Mouse (Mus musculus) CH12.LX (cell line): ENCODE data around the gene Mgll. TPM values are rescaled to one million over a fixed set of nuclear protein-coding genes. Genes with fewer than 3 reads are reported as not detected.

Experiments used
- DNase-seq: peaks from one replicate; pipeline ENCODE4 v3.0.0-alpha.2; 2013; ENCODE audit errors: extremely low read depth
- H3K27ac ChIP-seq: 2 replicates; pipeline ENCODE4 v1.5.1; 2012; ENCODE audit warnings: low read depth, mild to moderate bottlenecking, control low read depth, moderate library complexity; ENCODE audit not compliant: insufficient read depth
- H3K27me3 ChIP-seq: replicated peaks from 2 replicates; pipeline ENCODE3; 2012; ENCODE audit warnings: inconsistent platforms
- H3K36me3 ChIP-seq, 2 experiments: replicated peaks in 1 of 2; 2 replicates each; pipeline versions ENCODE3 to v1.6.1; 2012; ENCODE audit warnings: inconsistent platforms in 1 of 2, low read length in 1 of 2, mild to moderate bottlenecking in 1 of 2, mixed read lengths in 1 of 2, moderate library complexity in 1 of 2; ENCODE audit not compliant: control insufficient read depth in 1 of 2, insufficient read depth in 1 of 2
- H3K4me1 ChIP-seq, 2 experiments: 2 replicates each; pipeline ENCODE4 v1.6.1; 2012; ENCODE audit warnings: inconsistent platforms in 1 of 2, moderate library complexity in 1 of 2; ENCODE audit not compliant: insufficient read depth in 2 of 2, control insufficient read depth in 1 of 2
- H3K4me2 ChIP-seq: 2 replicates; pipeline ENCODE4 v1.6.1; 2012; ENCODE audit warnings: low read depth, mild to moderate bottlenecking, control low read depth; ENCODE audit not compliant: poor library complexity, insufficient read depth, severe bottlenecking
- H3K4me3 ChIP-seq, 3 experiments: fragments of 150-350 bp in 1 of 3; sonication (generic) in 1 of 3; replicated peaks in 1 of 3; 2 replicates each; pipeline versions ENCODE3 to v1.5.1; 2011 to 2012; ENCODE audit warnings: low read depth in 2 of 3, low read length in 2 of 3, mild to moderate bottlenecking in 2 of 3, moderate library complexity in 2 of 3, control low read depth in 1 of 3, improper control_type of control experiment in 1 of 3, inconsistent platforms in 1 of 3, mixed read lengths in 1 of 3; ENCODE audit not compliant: poor library complexity in 1 of 3
- H3K79me2 ChIP-seq: replicated peaks from 2 replicates; pipeline ENCODE4 v1.6.1; 2012; ENCODE audit warnings: mild to moderate bottlenecking, moderate library complexity; ENCODE audit not compliant: control insufficient read depth, poor library complexity, insufficient read depth, severe bottlenecking; ENCODE audit errors: extremely low read depth
- H3K9ac ChIP-seq: 2 replicates; pipeline ENCODE4 v1.6.1; 2012; ENCODE audit warnings: low read depth, mild to moderate bottlenecking, control low read depth, moderate library complexity; ENCODE audit not compliant: insufficient read depth
- H3K9me3 ChIP-seq: replicated peaks from 2 replicates; pipeline ENCODE3; 2012; ENCODE audit warnings: low read length, inconsistent platforms, mixed read lengths
- BHLHE40 ChIP-seq: IDR thresholded peaks from 2 replicates; pipeline ENCODE4 v1.6.1; 2011; ENCODE audit warnings: mild to moderate bottlenecking, low read depth, low read length, improper control_type of control experiment
- CHD1 ChIP-seq: IDR thresholded peaks from 2 replicates; pipeline ENCODE4 v1.6.1; 2012; ENCODE audit warnings: low read depth, low read length, improper control_type of control experiment, inconsistent platforms
- EP300 ChIP-seq: IDR thresholded peaks from 2 replicates; pipeline ENCODE4 v1.6.1; 2011; ENCODE audit warnings: low read length, improper control_type of control experiment
- GABPA ChIP-seq: IDR thresholded peaks from 2 replicates; pipeline ENCODE4 v1.6.1; 2012; ENCODE audit warnings: low read depth, low read length, improper control_type of control experiment, inconsistent platforms; ENCODE audit not compliant: insufficient replicate concordance
- JUN ChIP-seq: IDR thresholded peaks from 2 replicates; pipeline ENCODE4 v1.6.1; 2011; ENCODE audit warnings: low read depth, mild to moderate bottlenecking, low read length, improper control_type of control experiment, moderate library complexity; ENCODE audit not compliant: insufficient read depth
- KAT2A ChIP-seq: IDR thresholded peaks from 2 replicates; pipeline ENCODE4 v1.6.1; 2012; ENCODE audit warnings: low read length, improper control_type of control experiment, inconsistent platforms; ENCODE audit not compliant: insufficient replicate concordance
- MAFK ChIP-seq: IDR thresholded peaks from 2 replicates; pipeline ENCODE4 v1.6.1; 2011; ENCODE audit warnings: low read length, improper control_type of control experiment; ENCODE audit not compliant: insufficient replicate concordance
- MAX ChIP-seq: IDR thresholded peaks from 2 replicates; pipeline ENCODE4 v1.6.1; 2011; ENCODE audit warnings: low read length, improper control_type of control experiment
- MEF2A ChIP-seq: IDR thresholded peaks from 2 replicates; pipeline ENCODE4 v1.6.1; 2014; ENCODE audit warnings: low read depth, mild to moderate bottlenecking, inconsistent platforms, low read length, improper control_type of control experiment, borderline replicate concordance
- MYC ChIP-seq: IDR thresholded peaks from 2 replicates; pipeline ENCODE4 v1.6.1; 2011; ENCODE audit warnings: low read depth, mild to moderate bottlenecking, improper control_type of control experiment, low read length
- NELFE ChIP-seq: IDR thresholded peaks from 2 replicates; pipeline ENCODE4 v1.6.1; 2011; ENCODE audit warnings: low read depth, low read length, improper control_type of control experiment
- NRF1 ChIP-seq: IDR thresholded peaks from 2 replicates; pipeline ENCODE4 v1.6.1; 2014; ENCODE audit warnings: low read depth, mild to moderate bottlenecking, inconsistent platforms, low read length, improper control_type of control experiment, moderate library complexity
- POLR2A ChIP-seq: IDR thresholded peaks from 2 replicates; pipeline ENCODE4 v1.6.1; 2011; ENCODE audit warnings: low read depth, mild to moderate bottlenecking, improper control_type of control experiment, low read length
- POLR2AphosphoS2 ChIP-seq: IDR thresholded peaks from 2 replicates; pipeline ENCODE4 v1.6.1; 2011; ENCODE audit warnings: low read depth, low read length, improper control_type of control experiment
- SIN3A ChIP-seq: IDR thresholded peaks from 2 replicates; pipeline ENCODE4 v1.6.1; 2012; ENCODE audit warnings: low read length, improper control_type of control experiment, inconsistent platforms
- SMC3 ChIP-seq: IDR thresholded peaks from 2 replicates; pipeline ENCODE4 v1.6.1; 2011; ENCODE audit warnings: low read depth, low read length, improper control_type of control experiment
- TCF12 ChIP-seq: IDR thresholded peaks from 2 replicates; pipeline ENCODE4 v1.6.1; 2014; ENCODE audit warnings: low read depth, mild to moderate bottlenecking, inconsistent platforms, low read length, improper control_type of control experiment
- USF1 ChIP-seq: IDR thresholded peaks from 2 replicates; pipeline ENCODE4 v1.6.1; 2014; ENCODE audit warnings: low read depth, mild to moderate bottlenecking, inconsistent platforms, low read length, improper control_type of control experiment
- ZNF384 ChIP-seq: IDR thresholded peaks from 2 replicates; pipeline ENCODE4 v1.6.1; 2012; ENCODE audit warnings: low read depth, low read length, improper control_type of control experiment, inconsistent platforms
- dilution Hi-C: fragments of 300-500 bp; cut with MboI; formaldehyde crosslinking; loops from 2 replicates; pipeline ENCODE4 v1.14.3; 2020; ENCODE audit warnings: low sequenced_read_pairs; ENCODE audit not compliant: extremely low pct_unique_long_range_greater_than_20kb, extremely low pct_ligation_motif_present
- in situ Hi-C: fragments of 300-500 bp; cut with MboI; formaldehyde crosslinking; loops from 3 replicates; pipeline ENCODE4 v1.14.3; 2019; ENCODE audit warnings: low sequenced_read_pairs, low pct_ligation_motif_present, low pct_unique_long_range_greater_than_20kb, mixed read lengths
- polyA plus RNA-seq: library from polyadenylated mRNA; unstranded; fragments of >175 nt; gene quantifications from 2 replicates; pipeline ENCODE4 v1.2.1, GENCODE M21; 2012; ENCODE audit warnings: low read depth; ENCODE audit not compliant: insufficient read length
- total RNA-seq, 2 experiments: library from RNA; depleted of rRNA; stranded (reverse); fragments of 300-350 nt in 1 of 2; fragments of >200 nt in 1 of 2; gene quantifications; 2 replicates each; pipeline ENCODE4 v1.2.3; 2012 to 2014

The Mgll gene
- total and polyA plus RNA-seq, 3 experiments: 60.8 to 81.1 (median 76.5) TPM

DNA sequence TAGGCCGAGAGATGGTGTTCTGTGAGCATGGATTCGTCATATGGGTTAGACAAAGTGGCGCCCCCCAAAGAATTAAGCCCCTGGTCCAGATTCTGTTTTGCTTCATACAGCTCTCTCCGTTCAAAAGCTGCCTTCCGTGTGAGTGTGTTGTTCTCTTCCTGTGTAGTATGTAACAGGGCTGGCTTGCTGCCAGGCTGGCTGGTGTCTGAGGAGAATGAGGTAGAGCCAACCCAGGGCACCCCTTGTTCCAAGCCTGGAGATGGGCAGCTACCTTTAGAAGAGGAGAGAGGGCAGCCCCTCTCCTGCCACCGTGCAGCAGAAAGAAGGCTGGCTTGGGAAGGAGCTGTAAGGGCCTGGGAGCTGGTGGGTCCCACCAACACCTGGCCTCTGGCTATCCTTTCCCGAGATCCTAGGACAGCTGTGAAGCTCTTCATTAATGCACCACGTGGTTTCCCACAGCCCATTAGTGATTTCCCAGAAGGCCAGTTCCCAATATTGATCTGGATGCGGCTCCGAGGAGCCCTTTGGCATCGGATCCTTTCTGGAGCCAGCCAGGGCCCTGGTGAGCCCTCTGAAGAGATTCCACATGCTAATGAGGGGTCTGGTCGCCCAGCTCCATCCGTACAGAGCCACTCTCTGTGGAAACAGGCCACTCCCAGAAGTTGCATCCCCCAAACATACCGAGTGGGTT is 19.5 kb downstream of the Mgll start:
- H3K27me3 ChIP-seq: no peaks in the 10 kb centered on the region
- H3K4me1 ChIP-seq: peaks cover 11 to 85% of the 10 kb centered on the region in 2 experiments
- no peak overlapping the region for H3K27ac ChIP-seq
- dilution Hi-C loops (no loop called here), in situ Hi-C loops (no loop called here)
- peaks cover 57% of the 10 kb centered on the region for H3K79me2 ChIP-seq
- DNase-seq: no peak
- H3K36me3 ChIP-seq: peaks cover 66 to 92% of the 10 kb centered on the region in 2 experiments
- H3K9me3 ChIP-seq: peaks cover 6% of the 10 kb centered on the region
- H3K9ac ChIP-seq: no peak overlapping the region
- TF ChIP-seq SIN3A (no peak), ZNF384 (no peak), MAX (no peak), USF1 (no peak), MYC (no peak), NELFE (no peak), KAT2A (no peak), JUN (no peak)
- H3K4me3 ChIP-seq: no peak overlapping the region
- no peak overlapping the region for H3K4me2 ChIP-seq

DNA sequence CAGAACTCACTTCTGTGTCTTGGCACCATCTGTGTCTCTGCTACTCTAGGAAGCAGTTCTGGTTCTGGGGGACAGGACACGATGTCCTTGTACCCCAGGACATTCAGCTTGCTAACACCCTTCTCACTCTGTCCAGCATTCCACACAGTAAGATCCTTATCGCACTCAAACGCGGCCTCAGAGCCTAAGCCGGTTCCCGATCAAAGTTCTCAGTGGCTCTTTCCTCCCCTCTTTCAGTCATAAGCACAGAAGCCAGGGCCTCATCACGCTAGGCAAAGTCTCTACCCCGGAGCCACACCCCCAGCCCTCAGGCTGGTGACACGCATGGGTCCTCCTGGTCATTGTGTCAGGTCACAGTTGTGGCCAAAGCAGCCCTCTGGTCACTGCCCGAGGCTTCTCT is 20.8 kb downstream of the Mgll start:
- peaks cover 8 to 84% of the 10 kb centered on the region in 2 experiments for H3K4me1 ChIP-seq
- no peak overlapping the region for H3K4me2 ChIP-seq
- dilution Hi-C loops (no loop called here), in situ Hi-C loops (no loop called here)
- H3K27me3 ChIP-seq: no peaks in the 10 kb centered on the region
- no peak overlapping the region for H3K9ac ChIP-seq
- peaks cover 6% of the 10 kb centered on the region for H3K9me3 ChIP-seq
- H3K79me2 ChIP-seq: peaks cover 57% of the 10 kb centered on the region
- H3K4me3 ChIP-seq: no peak overlapping the region
- H3K36me3 ChIP-seq: peaks cover 70 to 92% of the 10 kb centered on the region in 2 experiments
- DNase-seq: no peak
- no peak overlapping the region for H3K27ac ChIP-seq
- peak; percentile 26; the same call in 1 of the 2 replicates for TF ChIP-seq POLR2A
- TF ChIP-seq EP300: no peak
- TF ChIP-seq, all 38 proteins: peak for 1

DNA sequence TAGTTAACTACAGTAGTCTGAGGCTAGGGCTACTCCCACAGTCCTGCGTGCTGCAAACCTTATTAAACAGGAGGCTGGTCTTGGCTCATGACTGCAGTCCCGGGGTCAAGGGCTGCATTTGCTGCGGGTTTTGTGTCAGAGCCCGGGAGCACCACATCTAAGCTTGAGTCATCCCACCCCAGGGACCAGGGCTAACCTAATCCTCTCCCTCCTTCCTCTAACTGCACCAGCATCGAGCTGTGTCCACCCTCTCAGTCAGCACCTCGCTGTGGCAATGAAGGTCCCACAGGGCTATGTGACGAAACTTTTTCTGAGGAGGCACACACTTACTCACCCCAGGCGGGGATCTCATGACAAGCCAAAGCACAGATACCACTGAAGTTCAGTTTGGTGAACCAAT is 22.1 kb downstream of the Mgll start:
- TF ChIP-seq USF1 (no peak), MAFK (no peak), CHD1 (no peak), MAX (no peak), SMC3 (no peak), TCF12 (no peak), NRF1 (no peak), POLR2AphosphoS2 (no peak), KAT2A (no peak), GABPA (no peak), BHLHE40 (no peak), MEF2A (no peak), MYC (no peak)
- peaks cover 70 to 92% of the 10 kb centered on the region in 2 experiments for H3K36me3 ChIP-seq

More for the DNA sequence above, 22.1 kb downstream of the Mgll start:
- Histone ChIP-seq H3K4me3 (no peak overlapping the region), H3K4me2 (no peak overlapping the region), H3K79me2 (peaks cover 55% of the 10 kb centered on the region), H3K4me1 (peaks cover 10 to 84% of the 10 kb centered on the region in 2 experiments), H3K9me3 (peaks cover 6% of the 10 kb centered on the region), H3K9ac (no peak overlapping the region), H3K27me3 (no peaks in the 10 kb centered on the region), H3K27ac (no peak overlapping the region)
- dilution Hi-C loops: no loop called here
- no peak for DNase-seq
- in situ Hi-C loops: no loop called here
